Mouse (Mus musculus) G1E-ER4 (cell line): ENCODE results near the gene Smim1. TPM values are rescaled to one million over a fixed set of nuclear protein-coding genes. Genes with fewer than 3 reads are reported as not detected.

ENCODE experiments used
- GATA1 ChIP-seq: IDR thresholded peaks from one replicate; pipeline ENCODE4 v1.8.0; 2012; ENCODE audit warnings: low read length, inconsistent platforms
- polyA plus RNA-seq: library from polyadenylated mRNA; stranded (reverse); fragments of >175 nt; gene quantifications from 2 replicates; pipeline ENCODE4 v1.2.3, GENCODE M21; 2012

Smim1 gene
- 84.0 and 144 TPM in 2 replicates for polyA plus RNA-seq

DNA sequence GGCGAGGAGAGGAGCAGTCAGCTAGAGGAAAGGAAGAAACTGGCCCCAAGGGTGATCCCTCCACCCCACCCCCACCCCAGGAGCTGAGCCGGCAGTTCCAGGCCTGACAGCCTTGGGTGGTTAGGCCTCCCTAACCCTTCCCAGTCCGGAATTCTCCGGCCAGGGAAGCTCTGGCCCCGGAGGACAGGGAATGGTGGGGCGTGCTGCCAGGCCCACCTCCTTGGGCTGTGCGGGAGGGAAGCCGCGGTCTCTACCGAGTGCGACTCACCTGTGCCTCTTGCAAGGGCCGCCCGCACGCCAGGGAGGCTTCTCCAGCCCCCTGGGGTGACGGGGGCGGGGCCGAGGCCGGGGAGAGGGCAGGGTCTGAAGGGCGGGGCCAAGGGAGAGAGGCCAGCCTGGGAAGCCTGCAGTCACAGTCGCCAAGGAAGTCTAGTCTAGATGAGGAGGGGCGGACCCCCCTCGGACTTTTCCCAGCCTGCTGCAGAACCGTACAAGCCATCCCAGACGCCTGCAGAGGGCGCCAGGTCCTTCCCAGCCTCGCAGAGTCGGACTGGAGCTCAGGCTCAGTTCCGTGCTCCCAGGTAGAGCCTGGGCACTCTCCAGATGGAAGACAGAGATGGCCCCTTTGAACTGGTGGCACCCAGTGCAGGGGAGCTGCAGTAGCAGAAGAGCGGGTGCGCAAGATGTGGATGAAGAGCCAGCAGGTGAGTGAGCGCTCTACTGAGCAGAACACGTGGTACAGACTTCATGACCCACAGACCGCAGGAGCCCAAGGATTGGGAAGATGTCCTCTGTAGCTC is at the start of gene Smim1:
Smim1 (minus strand) TSS at position 590 of the 800 bp plus-strand sequence.
- no peak for TF ChIP-seq GATA1

DNA sequence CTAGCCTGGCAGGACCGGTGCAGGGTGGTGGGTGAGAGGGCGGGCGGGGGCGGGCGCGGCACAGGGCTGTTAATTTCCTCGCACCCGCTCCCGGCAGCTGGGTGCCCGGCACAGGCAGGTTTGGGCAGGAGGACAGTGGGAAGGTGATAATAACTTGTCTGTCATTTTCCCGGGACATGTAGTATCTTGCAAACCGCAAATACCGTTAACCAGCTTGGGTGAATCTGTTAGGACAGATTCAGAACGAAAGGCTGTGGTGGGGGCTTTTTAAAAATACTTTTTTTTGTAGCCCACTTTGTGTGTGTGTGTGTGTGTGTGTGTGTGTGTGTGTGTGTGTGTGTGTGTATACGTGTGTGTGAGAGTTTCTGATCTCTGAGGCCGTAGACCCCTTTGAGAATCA is 45.9 kb upstream of the Smim1 start:
- TF ChIP-seq GATA1, result no peak

DNA sequence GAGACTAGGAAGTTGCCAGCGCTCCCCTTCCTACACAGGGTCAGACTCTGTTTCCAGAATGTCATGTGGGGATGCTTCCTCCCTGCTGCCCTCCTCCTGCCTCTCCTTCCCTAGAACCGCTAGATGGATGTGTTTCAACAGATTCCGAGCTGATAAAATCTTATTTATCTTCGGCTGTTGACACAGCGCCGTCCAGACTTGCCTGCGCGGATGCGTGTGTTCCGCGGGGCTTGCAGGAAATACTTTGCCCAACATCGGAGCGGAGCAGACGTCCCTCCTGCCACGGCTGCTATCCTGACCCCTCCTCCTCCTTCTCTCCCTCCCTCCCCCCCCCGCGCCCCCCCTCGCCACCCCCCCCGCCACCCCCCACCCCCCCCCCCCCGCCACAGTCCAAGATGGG is 45.5 kb upstream of the Smim1 start:
- TF ChIP-seq GATA1, result no peak

DNA sequence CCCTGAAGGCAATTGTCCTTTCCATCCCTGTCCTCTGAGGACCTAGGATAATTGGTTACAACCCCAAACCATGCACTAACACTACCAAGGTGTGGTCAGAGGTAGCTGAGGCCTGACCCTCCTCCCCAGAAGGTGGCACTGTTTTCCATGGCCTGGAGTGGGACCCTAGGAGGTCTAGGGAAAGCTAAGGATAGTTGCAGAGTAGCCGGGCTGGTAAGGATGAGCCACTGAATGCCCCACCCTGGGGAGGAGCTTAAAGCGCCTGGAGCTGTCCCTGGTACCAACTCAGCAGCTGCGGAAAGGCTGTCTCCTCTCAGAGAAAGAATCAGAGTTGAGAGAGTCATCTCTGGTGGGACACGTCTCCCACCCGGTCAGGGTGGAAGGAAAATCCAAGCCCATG is 44.9 kb upstream of the Smim1 start:
- no peak for TF ChIP-seq GATA1

DNA sequence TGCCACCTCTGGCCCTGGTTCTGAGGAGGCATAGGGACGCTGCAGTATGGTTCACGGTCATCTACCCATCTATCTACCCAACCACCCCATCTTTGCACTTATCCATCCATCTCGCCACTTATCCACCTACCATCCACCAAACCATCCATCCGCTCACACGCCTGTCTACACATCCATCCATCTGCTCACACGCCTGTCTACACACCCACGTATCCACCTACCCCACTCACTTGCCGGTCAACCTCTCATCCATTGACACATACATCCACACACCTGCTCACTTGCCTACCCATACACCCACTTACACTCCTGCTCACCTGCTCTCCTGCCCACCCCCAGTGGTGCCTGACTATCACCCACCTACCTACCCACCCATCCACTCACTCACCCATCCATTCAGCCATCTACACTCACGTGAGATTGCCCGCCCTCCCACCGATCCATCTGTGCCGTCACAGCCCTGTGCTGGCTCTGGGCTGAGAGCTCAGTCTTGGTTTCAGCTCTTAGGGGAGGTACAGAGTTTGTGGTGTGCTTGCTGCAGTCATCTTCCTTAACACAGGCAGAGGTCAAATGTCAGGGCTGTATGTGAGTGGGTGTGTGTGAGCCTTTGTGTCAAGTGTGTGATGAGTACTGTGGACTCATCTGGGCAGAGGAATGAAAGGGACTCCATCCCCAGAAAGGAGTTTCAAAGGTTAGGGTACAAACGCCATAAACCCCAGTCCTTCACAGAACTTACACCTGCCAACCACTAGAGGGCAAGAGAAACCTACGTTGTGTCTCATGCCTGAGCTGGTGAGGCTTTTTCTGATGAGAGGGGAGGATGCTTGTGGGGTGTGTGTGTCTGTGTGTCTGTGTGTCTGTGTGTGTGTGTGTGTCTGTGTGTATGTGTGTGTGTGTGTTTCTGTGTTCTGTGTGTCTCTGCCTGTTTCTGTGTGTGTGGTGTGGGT is 39.1 kb upstream of the Smim1 start:
- TF ChIP-seq GATA1, result no peak

DNA sequence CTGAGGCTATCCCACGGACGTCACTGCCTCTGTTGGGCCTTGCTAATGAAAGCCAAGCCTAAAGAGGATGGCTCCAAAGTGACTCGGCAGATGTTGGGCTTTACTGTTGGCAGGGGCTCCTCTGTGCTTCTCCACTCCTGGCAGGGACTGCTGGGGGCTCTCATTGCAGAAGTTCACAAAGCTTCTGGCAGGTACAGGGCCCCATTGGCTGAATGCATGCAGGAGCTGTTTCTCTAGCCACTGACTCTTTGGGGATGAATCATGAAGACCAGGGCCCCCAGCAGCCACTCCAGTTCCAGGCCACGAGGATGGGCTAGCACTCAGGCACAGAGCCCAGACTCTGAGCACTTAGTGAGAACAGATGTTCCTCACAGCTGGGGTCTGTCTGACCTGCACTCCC is 31.7 kb upstream of the Smim1 start:
- TF ChIP-seq GATA1, result no peak

DNA sequence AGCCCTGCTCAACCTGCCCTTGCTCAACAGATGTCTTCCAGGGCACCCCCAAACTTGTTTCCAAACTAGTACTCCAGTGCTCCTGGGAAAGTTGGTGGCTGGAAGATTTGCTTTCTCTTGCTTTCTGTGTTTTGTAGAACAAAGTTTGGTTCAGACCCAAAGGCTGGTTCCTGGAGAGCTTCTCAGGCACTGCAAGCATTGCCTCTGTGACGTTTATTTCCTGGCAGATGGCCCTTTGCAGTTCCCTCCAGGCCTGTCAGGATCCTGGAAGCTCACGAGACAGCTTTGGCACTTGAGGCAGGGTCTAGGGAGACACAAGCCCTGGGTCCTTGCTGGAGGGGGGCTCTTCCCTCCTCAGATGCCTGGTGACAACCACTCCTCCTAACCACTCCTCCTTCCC is 30.6 kb upstream of the Smim1 start:
- TF ChIP-seq GATA1, result no peak

DNA sequence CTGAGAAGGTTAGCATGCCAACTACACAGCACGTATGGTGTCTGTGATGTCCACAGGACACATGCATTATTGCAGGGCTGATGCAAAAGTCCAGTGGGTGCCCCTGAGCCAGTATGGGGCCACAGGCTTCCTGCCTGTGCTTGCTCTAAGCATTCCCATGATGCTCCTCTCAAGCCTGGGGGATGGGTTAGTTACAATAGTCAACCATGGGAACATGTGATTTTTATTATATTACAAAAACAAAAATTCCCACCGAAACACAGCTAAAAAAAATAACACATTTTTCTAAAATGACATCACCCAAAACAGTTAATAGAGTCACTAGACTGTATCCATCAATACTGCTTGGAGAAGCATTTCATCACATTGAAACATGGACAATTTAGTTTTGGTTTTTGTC is 30.0 kb upstream of the Smim1 start:
- no peak for TF ChIP-seq GATA1

DNA sequence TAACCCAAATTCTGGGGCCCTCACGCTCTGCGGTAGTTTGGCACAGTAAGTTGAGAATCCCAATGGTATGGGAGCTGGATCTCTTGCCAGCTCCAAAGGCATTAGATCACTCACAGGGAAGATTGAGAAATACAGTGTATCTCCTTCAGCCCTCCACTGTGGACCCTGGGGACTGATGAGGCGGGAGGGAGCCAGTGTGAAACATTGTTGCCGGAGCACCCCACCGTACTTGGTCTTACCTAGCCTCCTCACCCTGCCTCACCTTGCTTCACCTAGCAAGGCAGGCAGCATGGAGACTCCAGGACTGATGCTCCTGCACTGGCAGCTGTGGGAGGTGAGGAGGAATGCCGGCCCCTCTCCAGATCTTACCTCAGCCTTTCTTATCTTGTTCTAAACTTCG is 29.5 kb upstream of the Smim1 start:
- no peak for TF ChIP-seq GATA1

DNA sequence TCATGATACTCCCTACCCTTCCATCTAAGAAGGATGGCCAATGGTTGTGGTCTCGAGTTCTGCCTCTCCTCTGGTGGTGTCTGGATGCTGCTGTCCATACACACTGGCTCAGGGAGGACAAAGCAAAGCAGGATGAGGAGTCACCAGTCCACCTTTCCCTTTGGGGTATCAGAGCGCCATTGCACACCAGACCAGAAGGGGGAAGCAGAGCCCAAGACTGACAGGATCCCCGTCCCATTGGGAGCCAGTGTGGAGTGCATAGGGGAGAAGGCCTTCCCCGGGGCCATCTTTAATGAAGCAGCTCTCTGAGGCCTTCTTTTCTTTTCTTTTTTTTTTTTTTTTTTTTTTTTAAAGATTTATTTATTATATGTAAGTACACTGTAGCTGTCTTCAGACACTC is 27.0 kb upstream of the Smim1 start:
- TF ChIP-seq GATA1, result no peak

DNA sequence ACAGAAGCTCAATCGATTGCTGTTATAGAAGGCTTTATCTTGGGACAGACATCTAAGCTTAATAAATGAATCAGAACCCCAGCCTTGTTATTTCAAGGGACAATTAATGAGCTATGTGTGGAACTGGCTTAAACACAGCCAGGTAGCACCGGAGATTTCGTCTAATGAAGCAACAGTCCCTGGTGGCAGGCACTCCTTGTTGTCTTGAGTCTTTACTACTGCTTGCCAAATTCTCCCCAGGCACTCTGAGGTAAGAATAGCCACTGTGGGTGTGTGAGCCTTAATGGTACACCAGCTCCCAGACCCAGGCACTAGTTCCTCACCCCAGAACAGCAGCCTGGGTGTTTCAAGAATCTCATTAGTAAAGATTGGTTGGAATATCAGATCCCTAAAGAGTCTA is 25.4 kb upstream of the Smim1 start:
- no peak for TF ChIP-seq GATA1

DNA sequence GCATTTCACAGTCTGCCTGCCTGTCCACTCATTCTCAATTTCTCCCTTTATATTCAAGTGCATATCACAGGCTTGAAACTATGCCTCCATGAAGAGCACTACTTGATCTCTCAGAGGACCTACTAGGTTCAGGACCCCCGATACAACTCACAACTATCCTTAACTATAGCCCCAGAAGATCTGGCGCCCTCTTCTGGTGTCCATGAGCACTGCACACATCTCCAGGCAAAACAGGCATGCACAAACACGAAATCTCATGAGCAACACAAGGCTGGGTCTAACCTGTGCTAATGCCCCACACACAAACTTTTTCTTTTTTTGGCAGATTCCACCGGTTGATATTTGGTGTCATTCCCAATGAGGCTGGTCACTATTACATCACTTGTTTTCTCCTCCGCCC is 19.8 kb upstream of the Smim1 start:
- TF ChIP-seq GATA1, result no peak

DNA sequence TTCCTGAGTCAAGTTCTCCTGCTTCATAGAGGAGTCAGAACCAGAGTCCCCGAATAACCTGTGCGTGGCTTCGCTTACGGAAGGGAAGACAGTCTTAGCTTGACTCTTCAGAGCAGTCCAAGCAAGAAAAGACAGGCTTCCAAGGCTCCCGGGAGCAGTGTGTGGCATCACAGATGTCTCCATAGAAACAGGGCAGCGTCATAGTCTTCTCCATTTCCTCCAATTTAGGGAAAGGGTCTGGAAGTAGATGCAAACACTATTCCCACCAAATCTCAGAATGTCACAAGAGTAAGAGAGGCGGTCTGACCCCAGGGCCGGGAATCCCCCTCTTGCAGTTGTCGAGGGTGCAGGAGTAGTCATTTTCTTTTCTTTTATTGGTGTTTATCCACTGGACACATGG is 16.5 kb upstream of the Smim1 start, which contains the start of gene Ccdc27:
Ccdc27 (minus strand) TSS at position 101 of the 400 bp plus-strand sequence.
- TF ChIP-seq GATA1, result no peak

DNA sequence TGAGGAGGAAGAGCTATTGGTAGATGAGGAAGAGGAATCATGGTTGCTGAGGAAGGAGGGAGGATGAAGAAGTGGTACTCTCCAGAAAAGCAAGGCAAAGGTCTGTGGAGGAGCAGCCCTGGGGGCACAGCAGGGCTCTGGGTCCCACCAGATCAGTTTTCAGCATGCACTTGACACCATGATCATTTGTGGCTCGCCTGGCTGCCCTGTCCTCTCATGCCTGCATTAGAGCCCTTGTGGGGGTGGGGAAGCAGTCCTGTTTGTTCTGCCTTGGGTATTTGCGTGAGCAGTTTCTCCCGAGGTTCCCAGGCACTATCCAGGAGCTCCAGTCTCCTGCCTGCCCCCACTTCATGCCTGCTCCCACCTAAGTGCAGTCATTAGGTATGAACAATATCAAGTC is 11.1 kb upstream of the Smim1 start:
- no peak for TF ChIP-seq GATA1

DNA sequence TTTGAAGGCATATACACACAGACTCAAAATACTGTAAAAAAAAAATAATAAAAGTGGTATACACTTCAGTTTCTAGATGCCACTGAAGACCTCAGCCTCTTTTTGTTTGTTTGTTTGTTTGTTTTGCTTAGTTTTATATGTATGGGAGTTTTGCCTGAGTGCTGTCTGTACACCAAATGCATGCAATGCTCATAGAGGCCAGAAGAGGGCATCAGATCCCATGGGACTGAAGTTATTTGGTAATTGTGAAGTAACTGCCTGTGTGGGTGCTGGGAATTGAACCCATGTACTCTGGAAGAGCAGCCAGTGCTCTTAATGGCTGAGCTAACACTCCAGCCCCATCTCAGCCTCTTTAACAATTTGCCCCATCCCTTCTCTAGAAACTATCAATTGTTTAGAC is 2.6 kb upstream of the Smim1 start:
- no peak for TF ChIP-seq GATA1

DNA sequence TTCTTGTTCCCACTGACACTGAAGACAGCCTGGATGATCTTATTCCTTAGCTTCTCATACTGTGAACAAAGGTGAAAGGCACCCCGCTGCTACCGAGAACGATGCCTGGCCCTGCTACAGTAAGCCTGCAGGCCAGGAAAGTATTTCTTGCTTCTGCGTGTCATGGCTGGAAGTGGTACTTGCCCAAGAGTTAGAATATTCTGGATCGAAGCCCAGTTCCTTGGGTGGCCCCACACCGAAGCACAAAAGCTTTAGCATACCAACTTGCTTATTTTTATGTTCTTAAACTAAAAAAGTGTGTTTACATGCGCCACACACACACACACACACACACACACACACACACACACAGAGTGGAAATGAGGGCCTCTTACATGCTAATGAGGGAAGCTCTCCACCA is 2.0 kb upstream of the Smim1 start:
- no peak for TF ChIP-seq GATA1

DNA sequence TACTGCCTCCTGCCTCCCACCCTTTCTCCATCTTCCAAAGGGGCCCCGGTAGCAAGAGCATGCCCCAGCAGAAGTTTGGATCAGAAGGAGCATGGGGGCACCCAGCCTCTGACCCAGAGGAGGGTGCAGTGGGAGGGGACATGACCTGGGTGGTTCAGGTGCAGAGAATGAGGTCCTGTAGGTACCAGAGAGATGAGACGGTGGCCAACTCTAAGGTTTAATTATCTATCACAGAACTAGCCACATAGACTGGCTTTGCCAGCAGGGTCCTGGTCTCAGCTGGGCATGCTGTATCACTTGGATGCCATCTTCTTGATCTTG is 371 bp upstream of the Smim1 start:
- TF ChIP-seq GATA1, result no peak
